8 mouse cellular contexts compared by ENCODE assay signal in genomic region chr2:27934269-27934668, GRCm38 (mm10). TPM values are rescaled to one million over a fixed set of nuclear protein-coding genes. Genes with fewer than 3 reads are reported as not detected.
DNase-seq lines count a peak whose midpoint lies in the region; ATAC-seq lines count a peak whose summit lies in the region.

No protein-coding gene starts in this region.

- peak; percentile 36; the same call in 1 of the 2 replicates for ATAC-seq in heart, embryonic 14.5 days (ENCODE audit: insufficient number of reproducible peaks, insufficient read depth, low FRiP score, low read depth)

- H3K9ac ChIP-seq in heart, embryonic 14.5 days (ENCODE audit: low read length), result peak overlapping the region; percentile 47

- peaks cover 6% of the 10 kb centered on the region; the same call in 1 of the 2 replicates for H3K36me3 ChIP-seq in heart, embryonic 14.5 days (ENCODE audit: control insufficient read depth, insufficient read depth, low read length)

- peak overlapping the region; percentile 54 for H3K4me2 ChIP-seq in heart, embryonic 14.5 days (ENCODE audit: low read length)

- WGBS in heart, embryonic 14.5 days, result 2% methylated on average over 11 of the region's 11 CpGs

- peak; percentile 69 for DNase-seq in urinary bladder, postnatal 14 days (ENCODE audit: low spot score)
- DNase-seq in urinary bladder, postnatal 10 days (ENCODE audit: low spot score), result no peak
- peak; percentile 75 to 78 for DNase-seq in kidney, postnatal 25 days
- DNase-seq in ovary, adult 18-20 months (ENCODE audit: low spot score), result peak; percentile 71
- DNase-seq in cerebellum, adult 8-10 months, result no peak
- no peak for DNase-seq in layer of hippocampus, postnatal 36 days
- DNase-seq in right cerebral cortex, postnatal 10 days (ENCODE audit: low spot score in 2 of 2), result no peak

- no peaks in the 10 kb centered on the region for H3K9me3 ChIP-seq in heart, embryonic 14.5 days (ENCODE audit: control insufficient read depth, low read length)

- H3K4me1 ChIP-seq in heart, embryonic 14.5 days (ENCODE audit: control insufficient read depth in 2 of 2, insufficient read depth in 2 of 2, low read length in 2 of 2), result peaks cover 41 to 47% of the 10 kb centered on the region in 2 experiments

- H3K27ac ChIP-seq in heart, embryonic 14.5 days (replicated peaks in 1 of 2; ENCODE audit: control insufficient read depth in 1 of 2, insufficient read depth in 1 of 2, low read depth in 2 of 2, low read length in 2 of 2), result peak overlapping the region; percentile 90 to 94

- H3K27me3 ChIP-seq in heart, embryonic 14.5 days (ENCODE audit: control insufficient read depth, insufficient read depth, low read length), result no peaks in the 10 kb centered on the region

- no peak overlapping the region for H3K4me3 ChIP-seq in heart, embryonic 14.5 days (ENCODE audit: control insufficient read depth in 1 of 2, insufficient read depth in 1 of 2, low read depth in 1 of 2, low read length in 2 of 2)

RNA-seq across cellular contexts. Expression of gene Col5a1, which starts 48.0 kb away (rescaled TPM):
- polyA plus RNA-seq in heart, embryonic 14.5 days (2014; fragmentation: Nextera tagmentation; extraction: Ambion mirVana), result 62.9 and 70.0 TPM in 2 replicates
- total RNA-seq in layer of hippocampus, postnatal 36 days (2021), result 1 to 10 TPM; 3.6 to 3.9 TPM

Comparison
In these comparisons a context has a peak if more than half of its experiments do, and no peak if none do; other contexts are left out.
1. DNase-seq: peak in urinary bladder, postnatal 14 days (single experiment), kidney, postnatal 25 days (2 of 2) and ovary, adult 18-20 months (single experiment); none in urinary bladder, postnatal 10 days (single experiment), cerebellum, adult 8-10 months (single experiment), layer of hippocampus, postnatal 36 days (0 of 2) and right cerebral cortex, postnatal 10 days (0 of 2).